Mouse (Mus musculus) forebrain, embryonic 11.5 days (tissue): ENCODE data around the gene Sh2d2a. TPM values are rescaled to one million over a fixed set of nuclear protein-coding genes. Genes with fewer than 3 reads are reported as not detected.
"Not testable (repeated sequence)": the region's sequence is repeated elsewhere in the genome, so short reads cannot be mapped to it uniquely, and the experiment has no call there.

Experiments
- ATAC-seq: fragments of 200-750 bp; cut with Nextera tagmentation; replicated peaks from 2 replicates; pipeline ENCODE4 v1.8.0; 2017; ENCODE audit warnings: moderate TSS enrichment; ENCODE audit not compliant: low FRiP score
- DNase-seq: peaks from one replicate; pipeline ENCODE4 v3.0.0-alpha.2; 2017; ENCODE audit warnings: low spot score
- H3K27ac ChIP-seq: fragments of 300-500 bp; sonication (generic); 2 replicates; pipeline ENCODE4 v1.5.1; 2014; ENCODE audit warnings: low read depth, low read length
- H3K27me3 ChIP-seq: fragments of 300-500 bp; sonication (generic); 2 replicates; pipeline ENCODE4 v1.6.1; 2014; ENCODE audit warnings: mild to moderate bottlenecking, low read length, mixed read lengths; ENCODE audit not compliant: control insufficient read depth, insufficient read depth
- H3K36me3 ChIP-seq: fragments of 300-500 bp; sonication (generic); 2 replicates; pipeline ENCODE4 v1.6.1; 2014; ENCODE audit warnings: mild to moderate bottlenecking, low read length, moderate library complexity, mixed read lengths; ENCODE audit not compliant: control insufficient read depth, insufficient read depth
- H3K4me1 ChIP-seq: fragments of 300-500 bp; sonication (generic); replicated peaks from 2 replicates; pipeline ENCODE4 v1.6.1; 2014; ENCODE audit warnings: low read length, mixed read lengths; ENCODE audit not compliant: control insufficient read depth, insufficient read depth
- H3K4me2 ChIP-seq: fragments of 300-500 bp; sonication (generic); 2 replicates; pipeline ENCODE4 v1.6.1; 2014; ENCODE audit warnings: low read depth, mild to moderate bottlenecking, low read length, moderate library complexity, mixed read lengths; ENCODE audit not compliant: severe bottlenecking
- H3K4me3 ChIP-seq: fragments of 300-500 bp; sonication (generic); 2 replicates; pipeline ENCODE4 v1.5.1; 2014; ENCODE audit warnings: low read depth, low read length
- H3K9ac ChIP-seq: fragments of 300-500 bp; sonication (generic); 2 replicates; pipeline ENCODE4 v1.6.1; 2014; ENCODE audit warnings: low read length
- H3K9me3 ChIP-seq: fragments of 300-500 bp; sonication (generic); 2 replicates; pipeline ENCODE4 v1.6.1; 2016; ENCODE audit warnings: low read length, mixed read lengths; ENCODE audit not compliant: control insufficient read depth
- WGBS: fragments of 180-500 bp; shearing (Covaris S2); extraction: QIAGEN DNeasy Blood & Tissue Kit; methylation state at CpG from one replicate; pipeline ENCODE4 v1.1.7; 2014; 5-methylcytosine and 5-hydroxymethylcytosine counted together
- polyA plus RNA-seq: library from polyadenylated mRNA; unstranded; fragments of >200 nt; fragmentation: Nextera tagmentation; extraction: Ambion mirVana; gene quantifications from 2 replicates; pipeline ENCODE4 v1.2.1, GENCODE M21; 2014

Gene Sh2d2a
- polyA plus RNA-seq, 1 experiment from 2014 or later, result not detected

GRCm38 (mm10) chr3:87844981-87845380 lies 1.6 kb upstream of the Sh2d2a start:
- H3K27me3 ChIP-seq, result no peaks in the 10 kb centered on the region
- no peaks in the 10 kb centered on the region for H3K36me3 ChIP-seq
- no peaks in the 10 kb centered on the region for H3K9me3 ChIP-seq
- no peaks in the 10 kb centered on the region for H3K4me1 ChIP-seq
- H3K4me2 ChIP-seq, result no peak overlapping the region
- WGBS, result 78% methylated on average over 4 of the region's 4 CpGs
- DNase-seq (no peak), ATAC-seq (no peak)
- H3K9ac ChIP-seq, result no peak overlapping the region
- H3K27ac ChIP-seq, result no peak overlapping the region
- no peak overlapping the region for H3K4me3 ChIP-seq

GRCm38 (mm10) chr3:87846186-87846585 lies 369 bp upstream of the Sh2d2a start:
- H3K9ac ChIP-seq, result no peak overlapping the region
- H3K9me3 ChIP-seq, result no peaks in the 10 kb centered on the region
- no peaks in the 10 kb centered on the region for H3K36me3 ChIP-seq
- H3K4me2 ChIP-seq, result no peak overlapping the region
- WGBS, result 71% methylated on average over 4 of the region's 4 CpGs
- H3K4me1 ChIP-seq, result no peaks in the 10 kb centered on the region
- no peaks in the 10 kb centered on the region for H3K27me3 ChIP-seq
- no peak overlapping the region for H3K4me3 ChIP-seq
- no peak overlapping the region for H3K27ac ChIP-seq
- DNase-seq (no peak), ATAC-seq (no peak)

- Histone ChIP-seq H3K9me3 (no peaks in the 10 kb centered on the region), H3K4me3 (no peak overlapping the region), H3K36me3 (no peaks in the 10 kb centered on the region), H3K4me1 (no peaks in the 10 kb centered on the region), H3K4me2 (no peak overlapping the region), H3K27me3 (no peaks in the 10 kb centered on the region), H3K9ac (no peak overlapping the region), H3K27ac (no peak overlapping the region)
- WGBS, result 78% methylated on average over 5 of the region's 5 CpGs
- ATAC-seq, result no peak
- no peak for DNase-seq
These were observed 1.1 kb downstream of the Sh2d2a start for GRCm38 (mm10) chr3:87847680-87848079.

- Histone ChIP-seq H3K27ac (no peak overlapping the region), H3K27me3 (no peaks in the 10 kb centered on the region), H3K4me1 (no peaks in the 10 kb centered on the region), H3K9ac (no peak overlapping the region), H3K4me2 (no peak overlapping the region), H3K9me3 (no peaks in the 10 kb centered on the region), H3K36me3 (no peaks in the 10 kb centered on the region), H3K4me3 (no peak overlapping the region)
- DNase-seq (no peak), ATAC-seq (no peak)
- 84% methylated on average over 14 of the region's 14 CpGs for WGBS
These were observed 2.6 kb downstream of the Sh2d2a start for GRCm38 (mm10) chr3:87849117-87849516.

GRCm38 (mm10) chr3:87854795-87855568 lies 8.4 kb downstream of the Sh2d2a start:
- peaks cover 5% of the 10 kb centered on the region; the same call in 1 of the 2 replicates for H3K36me3 ChIP-seq
- H3K9me3 ChIP-seq, result no peaks in the 10 kb centered on the region
- H3K4me1 ChIP-seq, result no peaks in the 10 kb centered on the region
- H3K27ac ChIP-seq, result no peak overlapping the region
- 76% methylated on average over 7 of the region's 7 CpGs for WGBS
- no peak overlapping the region for H3K9ac ChIP-seq
- H3K27me3 ChIP-seq, result no peaks in the 10 kb centered on the region
- H3K4me2 ChIP-seq, result no peak overlapping the region
- ATAC-seq (no peak), DNase-seq (no peak)
- no peak overlapping the region for H3K4me3 ChIP-seq

- no peak for ATAC-seq
- Histone ChIP-seq H3K27me3 (no peaks in the 10 kb centered on the region), H3K36me3 (peaks cover 5% of the 10 kb centered on the region; the same call in 1 of the 2 replicates), H3K9ac (no peak overlapping the region), H3K9me3 (no peaks in the 10 kb centered on the region), H3K27ac (no peak overlapping the region), H3K4me2 (no peak overlapping the region), H3K4me1 (no peaks in the 10 kb centered on the region), H3K4me3 (no peak overlapping the region)
- no peak for DNase-seq
- WGBS, result 90% methylated on average over 8 of the region's 8 CpGs
These were observed 9.4 kb downstream of the Sh2d2a start for GRCm38 (mm10) chr3:87855936-87856335.

GRCm38 (mm10) chr3:87857666-87858065 lies 11.1 kb downstream of the Sh2d2a start:
- ATAC-seq (no peak), DNase-seq (no peak)
- Histone ChIP-seq H3K36me3 (peaks cover 12% of the 10 kb centered on the region; the same call in 1 of the 2 replicates), H3K4me1 (no peaks in the 10 kb centered on the region), H3K27me3 (no peaks in the 10 kb centered on the region), H3K4me2 (no peak overlapping the region), H3K4me3 (no peak overlapping the region), H3K9ac (no peak overlapping the region), H3K27ac (no peak overlapping the region), H3K9me3 (no peaks in the 10 kb centered on the region)
- 82% methylated on average over 8 of the region's 8 CpGs for WGBS

GRCm38 (mm10) chr3:87859813-87860212 lies 13.3 kb downstream of the Sh2d2a start:
- Histone ChIP-seq H3K4me3 (no peak overlapping the region), H3K4me2 (no peak overlapping the region), H3K9me3 (no peaks in the 10 kb centered on the region), H3K36me3 (peaks cover 12% of the 10 kb centered on the region; the same call in 1 of the 2 replicates), H3K4me1 (no peaks in the 10 kb centered on the region), H3K27ac (no peak overlapping the region), H3K27me3 (no peaks in the 10 kb centered on the region), H3K9ac (no peak overlapping the region)
- DNase-seq (peak; percentile 67), ATAC-seq (no peak)
- 37% methylated on average over 3 of the region's 3 CpGs for WGBS

- H3K36me3 ChIP-seq, result peaks cover 14% of the 10 kb centered on the region
- H3K4me3 ChIP-seq, H3K27me3 ChIP-seq, H3K9me3 ChIP-seq, H3K4me1 ChIP-seq, H3K4me2 ChIP-seq, DNase-seq, H3K9ac ChIP-seq, ATAC-seq, H3K27ac ChIP-seq: not testable (repeated sequence)
- 92% methylated on average over 4 of the region's 4 CpGs for WGBS
These were observed 17.6 kb downstream of the Sh2d2a start for GRCm38 (mm10) chr3:87864111-87864510.
